Mouse (Mus musculus): ENCODE results near the gene Minos1. TPM values are rescaled to one million over a fixed set of nuclear protein-coding genes. Genes with fewer than 3 reads are reported as not detected.

Minos1 gene
- polyA plus RNA-seq, 1 experiment from 2014 or later: 765 TPM

DNA sequence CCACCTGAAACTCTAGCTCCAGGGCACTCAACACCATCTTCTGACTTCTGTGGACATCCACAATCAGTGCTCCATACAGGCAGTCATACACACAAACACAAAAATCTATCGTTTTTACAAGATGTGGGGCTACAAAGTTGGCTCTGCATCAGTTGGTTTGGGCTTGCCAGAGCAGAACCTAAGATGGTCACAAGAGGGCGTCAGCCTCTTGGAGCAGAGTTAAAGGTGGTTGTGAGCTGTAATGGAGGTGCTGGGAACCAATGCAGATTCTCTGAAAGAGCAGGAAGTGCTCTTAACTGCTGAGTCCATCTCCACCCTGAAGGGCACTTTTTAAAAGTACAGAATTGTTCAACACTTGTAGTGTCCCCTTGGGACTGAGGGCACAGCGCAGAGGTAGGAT is 4.4 kb downstream of the Minos1 start:
- 81% methylated on average over 3 of the region's 3 CpGs for WGBS
- no peak for ATAC-seq (ENCODE audit: insufficient number of reproducible peaks, insufficient read depth, low FRiP score, low read depth)
- Histone ChIP-seq H3K4me3 (ENCODE audit: control insufficient read depth in 1 of 2, insufficient read depth in 1 of 2, low read depth in 1 of 2, low read length in 2 of 2) (no peak overlapping the region), H3K9me3 (ENCODE audit: control insufficient read depth, low read length) (peaks cover 6% of the 10 kb centered on the region; the same call in 1 of the 2 replicates), H3K9ac (ENCODE audit: low read length) (no peak overlapping the region), H3K4me2 (ENCODE audit: low read length) (no peak overlapping the region), H3K36me3 (ENCODE audit: control insufficient read depth, insufficient read depth, low read length) (0 out of 2 replicates have a peak, but pooled peaks cover 2% of the 10 kb centered on the region), H3K27ac (replicated peaks in 1 of 2; ENCODE audit: control insufficient read depth in 1 of 2, insufficient read depth in 1 of 2, low read depth in 2 of 2, low read length in 2 of 2) (no peak overlapping the region), H3K4me1 (ENCODE audit: control insufficient read depth in 2 of 2, insufficient read depth in 2 of 2, low read length in 2 of 2) (peaks cover 2 to 21% of the 10 kb centered on the region in 2 experiments; a peak in 3 of 4 replicates), H3K27me3 (ENCODE audit: control insufficient read depth, insufficient read depth, low read length) (no peaks in the 10 kb centered on the region)

DNA sequence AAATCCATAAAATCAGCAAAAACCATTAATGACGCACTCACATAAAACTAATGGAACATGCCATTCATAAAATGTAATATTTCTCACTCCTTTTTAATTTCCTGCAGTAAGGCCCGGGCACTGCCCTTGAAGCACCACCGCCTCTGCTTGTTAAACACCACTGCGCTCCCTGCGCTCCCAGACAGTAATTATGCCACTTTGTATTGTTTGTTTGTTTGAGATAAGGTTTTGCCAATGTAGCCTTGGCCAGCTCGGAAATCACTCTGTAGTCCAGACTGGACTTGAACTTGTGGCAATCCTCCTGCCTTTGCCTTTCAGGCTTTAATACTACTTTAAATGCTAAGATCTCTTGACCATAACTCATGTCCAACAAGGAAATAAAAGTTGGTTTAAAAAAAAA is 6.0 kb downstream of the Minos1 start:
- Histone ChIP-seq H3K27ac (replicated peaks in 1 of 2; ENCODE audit: control insufficient read depth in 1 of 2, insufficient read depth in 1 of 2, low read depth in 2 of 2, low read length in 2 of 2) (no peak overlapping the region), H3K4me3 (ENCODE audit: control insufficient read depth in 1 of 2, insufficient read depth in 1 of 2, low read depth in 1 of 2, low read length in 2 of 2) (no peak overlapping the region), H3K4me1 (ENCODE audit: control insufficient read depth in 2 of 2, insufficient read depth in 2 of 2, low read length in 2 of 2) (peaks cover 2 to 21% of the 10 kb centered on the region in 2 experiments; a peak in 3 of 4 replicates), H3K9me3 (ENCODE audit: control insufficient read depth, low read length) (peaks cover 6% of the 10 kb centered on the region; the same call in 1 of the 2 replicates), H3K4me2 (ENCODE audit: low read length) (no peak overlapping the region), H3K27me3 (ENCODE audit: control insufficient read depth, insufficient read depth, low read length) (no peaks in the 10 kb centered on the region), H3K9ac (ENCODE audit: low read length) (no peak overlapping the region), H3K36me3 (ENCODE audit: control insufficient read depth, insufficient read depth, low read length) (0 out of 2 replicates have a peak, but pooled peaks cover 2% of the 10 kb centered on the region)
- WGBS: 77% methylated on average over 6 of the region's 6 CpGs
- no peak for ATAC-seq (ENCODE audit: insufficient number of reproducible peaks, insufficient read depth, low FRiP score, low read depth)

DNA sequence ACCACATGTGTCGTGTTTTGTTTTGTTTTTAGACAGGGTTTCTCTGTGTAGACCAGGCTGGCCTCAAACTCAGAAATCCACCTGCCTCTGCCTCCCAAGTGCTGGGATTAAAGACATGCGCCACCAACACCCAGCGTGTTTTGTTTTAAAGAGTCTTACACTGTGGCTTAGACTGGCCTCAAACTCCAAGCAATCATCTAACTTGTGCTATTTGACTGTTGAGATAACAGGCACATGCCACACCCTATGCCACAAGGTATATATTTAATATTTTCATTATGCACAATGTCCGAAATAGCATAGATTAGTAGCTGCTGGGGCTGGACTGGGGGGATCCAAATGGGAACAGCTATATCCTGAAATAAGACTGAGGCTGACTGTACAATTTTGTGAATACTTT is 8.4 kb downstream of the Minos1 start:
- Histone ChIP-seq H3K9me3 (ENCODE audit: control insufficient read depth, low read length) (peaks cover 6% of the 10 kb centered on the region; the same call in 1 of the 2 replicates), H3K36me3 (ENCODE audit: control insufficient read depth, insufficient read depth, low read length) (0 out of 2 replicates have a peak, but pooled peaks cover 2% of the 10 kb centered on the region), H3K27me3 (ENCODE audit: control insufficient read depth, insufficient read depth, low read length) (no peaks in the 10 kb centered on the region), H3K4me1 (ENCODE audit: control insufficient read depth in 2 of 2, insufficient read depth in 2 of 2, low read length in 2 of 2) (0 out of 4 replicates have a peak, but pooled peaks cover 0 to 3% of the 10 kb centered on the region in 2 experiments), H3K27ac (replicated peaks in 1 of 2; ENCODE audit: control insufficient read depth in 1 of 2, insufficient read depth in 1 of 2, low read depth in 2 of 2, low read length in 2 of 2) (no peak overlapping the region), H3K4me2 (ENCODE audit: low read length) (no peak overlapping the region), H3K4me3 (ENCODE audit: control insufficient read depth in 1 of 2, insufficient read depth in 1 of 2, low read depth in 1 of 2, low read length in 2 of 2) (no peak overlapping the region), H3K9ac (ENCODE audit: low read length) (no peak overlapping the region)
- no peak for ATAC-seq (ENCODE audit: insufficient number of reproducible peaks, insufficient read depth, low FRiP score, low read depth)
- WGBS: 93% methylated on average over 4 of the region's 4 CpGs

DNA sequence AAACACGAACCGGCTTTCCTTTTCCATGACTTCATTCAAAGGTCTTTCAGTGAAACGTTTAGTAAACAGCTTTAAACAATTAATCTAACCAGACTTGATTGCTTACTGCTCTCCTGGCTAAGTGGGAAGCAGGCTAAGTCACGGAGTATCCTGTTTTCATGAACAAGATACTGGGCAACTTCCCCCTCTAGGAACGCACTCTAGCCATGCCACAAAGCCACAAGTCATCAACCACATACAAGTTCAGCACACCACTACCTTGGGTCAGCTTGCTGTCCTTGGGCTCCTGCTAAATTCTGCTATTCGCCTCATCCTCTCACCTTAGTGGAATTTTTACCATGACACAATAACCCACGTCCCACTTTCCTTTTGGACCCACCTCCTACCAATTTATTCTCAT is 9.9 kb downstream of the Minos1 start:
- H3K27me3 ChIP-seq (ENCODE audit: control insufficient read depth, insufficient read depth, low read length): no peaks in the 10 kb centered on the region
- peaks cover 0 to 7% of the 10 kb centered on the region in 2 experiments; a peak in 1 of 4 replicates for H3K4me1 ChIP-seq (ENCODE audit: control insufficient read depth in 2 of 2, insufficient read depth in 2 of 2, low read length in 2 of 2)
- H3K9me3 ChIP-seq (ENCODE audit: control insufficient read depth, low read length): peaks cover 6% of the 10 kb centered on the region; the same call in 1 of the 2 replicates
- ATAC-seq (ENCODE audit: insufficient number of reproducible peaks, insufficient read depth, low FRiP score, low read depth): no peak
- no peaks in the 10 kb centered on the region for H3K36me3 ChIP-seq (ENCODE audit: control insufficient read depth, insufficient read depth, low read length)
- 72% methylated on average over 7 of the region's 7 CpGs for WGBS
- no peak overlapping the region for H3K4me3 ChIP-seq (ENCODE audit: control insufficient read depth in 1 of 2, insufficient read depth in 1 of 2, low read depth in 1 of 2, low read length in 2 of 2)
- no peak overlapping the region for H3K9ac ChIP-seq (ENCODE audit: low read length)
- no peak overlapping the region for H3K27ac ChIP-seq (replicated peaks in 1 of 2; ENCODE audit: control insufficient read depth in 1 of 2, insufficient read depth in 1 of 2, low read depth in 2 of 2, low read length in 2 of 2)
- no peak overlapping the region for H3K4me2 ChIP-seq (ENCODE audit: low read length)

DNA sequence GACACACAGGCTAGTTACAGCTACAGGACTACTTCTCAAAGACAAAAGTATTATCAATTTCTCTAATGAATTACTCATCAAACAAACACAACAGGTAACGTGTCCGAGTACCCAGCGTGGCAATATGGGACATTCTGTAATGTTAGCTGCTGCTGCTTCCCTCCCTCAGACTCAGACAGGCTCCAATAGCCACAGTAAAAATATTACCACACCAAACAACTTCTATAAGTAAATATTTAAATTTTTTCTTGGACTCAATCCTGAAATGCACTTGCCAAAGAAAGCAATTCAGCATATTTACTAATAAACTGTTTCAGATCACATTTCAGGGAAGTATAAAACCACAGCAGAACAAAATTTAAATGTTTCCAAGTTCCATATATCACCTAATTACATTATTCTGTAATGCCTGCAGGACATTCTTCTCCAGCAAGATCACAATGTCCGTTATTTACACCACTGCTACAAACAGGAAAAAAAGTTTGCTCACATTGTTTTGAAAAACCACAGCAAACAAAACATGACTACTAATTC is 10.6 kb downstream of the Minos1 start:
- H3K9ac ChIP-seq (ENCODE audit: low read length): no peak overlapping the region
- no peak overlapping the region for H3K4me2 ChIP-seq (ENCODE audit: low read length)
- ATAC-seq (ENCODE audit: insufficient number of reproducible peaks, insufficient read depth, low FRiP score, low read depth): no peak
- H3K9me3 ChIP-seq (ENCODE audit: control insufficient read depth, low read length): peaks cover 6% of the 10 kb centered on the region; the same call in 1 of the 2 replicates
- H3K36me3 ChIP-seq (ENCODE audit: control insufficient read depth, insufficient read depth, low read length): no peaks in the 10 kb centered on the region
- no peak overlapping the region for H3K27ac ChIP-seq (replicated peaks in 1 of 2; ENCODE audit: control insufficient read depth in 1 of 2, insufficient read depth in 1 of 2, low read depth in 2 of 2, low read length in 2 of 2)
- H3K4me1 ChIP-seq (ENCODE audit: control insufficient read depth in 2 of 2, insufficient read depth in 2 of 2, low read length in 2 of 2): peaks cover 0 to 7% of the 10 kb centered on the region in 2 experiments; a peak in 1 of 4 replicates
- H3K27me3 ChIP-seq (ENCODE audit: control insufficient read depth, insufficient read depth, low read length): no peaks in the 10 kb centered on the region
- 93% methylated on average over 4 of the region's 4 CpGs for WGBS
- no peak overlapping the region for H3K4me3 ChIP-seq (ENCODE audit: control insufficient read depth in 1 of 2, insufficient read depth in 1 of 2, low read depth in 1 of 2, low read length in 2 of 2)

DNA sequence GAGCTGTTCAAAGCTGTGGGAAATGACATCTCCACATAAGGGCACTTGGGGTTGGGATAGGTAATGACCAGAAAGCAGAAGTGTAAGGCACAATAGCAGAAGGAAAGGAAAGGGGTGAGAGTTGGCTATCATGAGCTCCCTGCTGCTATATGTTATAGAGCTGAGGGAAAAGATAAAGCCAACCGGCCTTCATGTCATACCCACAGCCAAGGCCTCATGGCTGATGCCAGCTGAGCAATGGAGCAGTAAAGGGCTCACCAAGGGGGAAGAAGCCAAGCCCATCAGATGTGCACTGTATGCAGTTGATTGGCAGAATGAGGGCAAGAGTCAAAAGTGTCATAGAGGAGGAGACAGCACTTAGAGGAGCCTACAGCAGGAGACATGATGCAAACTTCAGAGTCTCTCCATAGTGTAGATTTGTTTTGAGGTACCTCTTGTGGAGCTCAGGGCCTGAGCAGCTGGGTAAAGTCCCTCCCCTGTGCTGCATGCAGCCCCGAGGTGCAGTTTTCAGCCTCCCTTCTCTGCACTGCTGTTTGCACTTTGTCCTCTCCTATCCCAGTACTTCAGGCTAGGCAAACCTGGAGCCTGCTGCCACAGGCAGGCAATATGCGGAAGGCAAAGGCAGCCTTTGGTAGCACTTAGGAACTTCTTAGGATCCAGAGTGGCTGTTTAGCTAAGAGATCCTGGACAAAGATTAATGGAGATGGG is 14.4 kb downstream of the Minos1 start:
- ATAC-seq (ENCODE audit: insufficient number of reproducible peaks, insufficient read depth, low FRiP score, low read depth): no peak
- 74% methylated on average over 3 of the region's 3 CpGs for WGBS
- Histone ChIP-seq H3K9ac (ENCODE audit: low read length) (no peak overlapping the region), H3K4me3 (ENCODE audit: control insufficient read depth in 1 of 2, insufficient read depth in 1 of 2, low read depth in 1 of 2, low read length in 2 of 2) (no peak overlapping the region), H3K4me1 (ENCODE audit: control insufficient read depth in 2 of 2, insufficient read depth in 2 of 2, low read length in 2 of 2) (peaks cover 6 to 23% of the 10 kb centered on the region in 2 experiments), H3K36me3 (ENCODE audit: control insufficient read depth, insufficient read depth, low read length) (no peaks in the 10 kb centered on the region), H3K4me2 (ENCODE audit: low read length) (no peak overlapping the region), H3K27me3 (ENCODE audit: control insufficient read depth, insufficient read depth, low read length) (no peaks in the 10 kb centered on the region), H3K27ac (replicated peaks in 1 of 2; ENCODE audit: control insufficient read depth in 1 of 2, insufficient read depth in 1 of 2, low read depth in 2 of 2, low read length in 2 of 2) (no peak overlapping the region), H3K9me3 (ENCODE audit: control insufficient read depth, low read length) (0 out of 2 replicates have a peak, but pooled peaks cover under 1% of the 10 kb centered on the region)

DNA sequence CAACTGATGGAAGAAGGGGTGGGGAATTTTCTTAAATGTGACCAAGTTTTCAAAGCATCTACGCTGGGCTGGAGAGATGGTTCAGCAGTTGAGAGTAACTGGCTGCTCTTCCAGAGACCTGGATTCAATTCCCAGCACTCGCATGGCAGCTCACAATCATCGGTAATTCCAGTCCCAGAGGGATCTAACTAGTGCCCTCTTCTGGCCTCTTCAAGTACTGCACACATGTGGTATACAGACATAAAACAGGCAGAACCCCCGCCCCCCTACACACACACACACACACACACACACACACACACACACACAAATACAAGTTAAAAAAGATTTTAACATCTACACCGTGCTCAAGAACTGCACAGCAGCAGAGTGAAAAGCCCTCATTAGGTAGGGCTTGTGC is 15.2 kb downstream of the Minos1 start:
- no peaks in the 10 kb centered on the region for H3K36me3 ChIP-seq (ENCODE audit: control insufficient read depth, insufficient read depth, low read length)
- H3K4me3 ChIP-seq (ENCODE audit: control insufficient read depth in 1 of 2, insufficient read depth in 1 of 2, low read depth in 1 of 2, low read length in 2 of 2): no peak overlapping the region
- no peak overlapping the region for H3K9ac ChIP-seq (ENCODE audit: low read length)
- H3K27me3 ChIP-seq (ENCODE audit: control insufficient read depth, insufficient read depth, low read length): no peaks in the 10 kb centered on the region
- 92% methylated on average over 5 of the region's 5 CpGs for WGBS
- H3K4me2 ChIP-seq (ENCODE audit: low read length): no peak overlapping the region
- no peaks in the 10 kb centered on the region for H3K9me3 ChIP-seq (ENCODE audit: control insufficient read depth, low read length)
- H3K4me1 ChIP-seq (ENCODE audit: control insufficient read depth in 2 of 2, insufficient read depth in 2 of 2, low read length in 2 of 2): peaks cover 13 to 31% of the 10 kb centered on the region in 2 experiments
- no peak overlapping the region for H3K27ac ChIP-seq (replicated peaks in 1 of 2; ENCODE audit: control insufficient read depth in 1 of 2, insufficient read depth in 1 of 2, low read depth in 2 of 2, low read length in 2 of 2)
- ATAC-seq (ENCODE audit: insufficient number of reproducible peaks, insufficient read depth, low FRiP score, low read depth): no peak

Data from heart, embryonic 14.5 days (tissue).